Mouse (Mus musculus) ES-Bruce4 (cell line): Measurements from ENCODE around the gene Ctnna2.

Experiments used
- CTCF ChIP-seq: IDR thresholded peaks from one replicate; pipeline ENCODE4 v1.8.1; 2011; ENCODE audit warnings: low read depth, low read length
- EP300 ChIP-seq: IDR thresholded peaks from 2 replicates; pipeline ENCODE4 v1.6.1; 2011; ENCODE audit warnings: low read depth, low read length; ENCODE audit not compliant: insufficient read depth
- POLR2A ChIP-seq: IDR thresholded peaks from one replicate; pipeline ENCODE4 v1.8.1; 2011; ENCODE audit warnings: low read length; ENCODE audit not compliant: insufficient read depth

DNA sequence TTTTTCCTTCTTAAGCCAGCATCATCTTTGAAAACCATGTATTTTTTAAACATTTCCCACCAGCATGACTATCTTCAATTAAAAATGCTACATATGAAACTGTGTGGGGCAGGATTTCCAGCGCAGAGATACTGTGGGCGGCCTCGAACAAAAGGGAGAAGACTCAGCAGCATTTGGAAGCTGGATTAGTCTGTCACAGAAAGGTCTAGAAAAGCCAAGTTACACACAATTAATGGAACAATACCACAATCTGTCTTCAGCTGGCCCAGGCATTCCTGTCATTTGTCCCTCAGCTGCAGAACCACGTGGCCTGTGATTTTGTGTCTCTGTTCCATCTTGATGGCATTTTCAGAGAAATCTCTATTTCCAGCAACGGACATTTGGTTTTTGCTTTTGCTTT lies 726.0 kb downstream of the Ctnna2 start:
- TF ChIP-seq CTCF = no peak
- no peak for TF ChIP-seq POLR2A
- TF ChIP-seq EP300 = no peak
